Mouse (Mus musculus): ENCODE results near the gene Lfng. TPM values are rescaled to one million over a fixed set of nuclear protein-coding genes. Genes with fewer than 3 reads are reported as not detected.

The Lfng gene
- total and polyA plus RNA-seq, 2 experiments, result 5.5 to 9.5 TPM

- 45% methylated on average over 3 of the region's 3 CpGs for WGBS
- no peak for DNase-seq (ENCODE audit: extremely low read depth, low read depth, low spot score)
- Histone ChIP-seq H3K79me2 (ENCODE audit: control insufficient read depth, insufficient read depth, low read length) (no peaks in the 10 kb centered on the region), H3K36me3 (ENCODE audit: control insufficient read depth, insufficient read depth, low read length) (no peaks in the 10 kb centered on the region), H3K4me1 (ENCODE audit: control insufficient read depth, insufficient read depth, low read length) (no peaks in the 10 kb centered on the region), H3K27me3 (ENCODE audit: control insufficient read depth, insufficient read depth, low read length) (0 out of 2 replicates have a peak, but pooled peaks cover 3% of the 10 kb centered on the region), H3K27ac (replicated peaks; ENCODE audit: insufficient read depth, low read depth, low read length) (no peak overlapping the region), H3K9ac (ENCODE audit: low read depth, low read length) (no peak overlapping the region), H3K4me3 (ENCODE audit: insufficient read depth, low read depth, low read length) (no peak overlapping the region)
- no peak for TF ChIP-seq CTCF (IDR thresholded peaks at IDR 0.05; ENCODE audit: low read depth, low read length)
- no peak for TF ChIP-seq POLR2A (IDR thresholded peaks at IDR 0.05; ENCODE audit: extremely low read depth, insufficient read depth, low read length)
Measured at GRCm38 (mm10) chr5:140605228-140605627, 1.9 kb upstream of the Lfng start.

- Histone ChIP-seq H3K27ac (replicated peaks; ENCODE audit: insufficient read depth, low read depth, low read length) (peak overlapping the region; percentile 66), H3K4me3 (ENCODE audit: insufficient read depth, low read depth, low read length) (0 out of 2 replicates have a peak overlapping the region, but pooled peaks have one; percentile 6), H3K36me3 (ENCODE audit: control insufficient read depth, insufficient read depth, low read length) (no peaks in the 10 kb centered on the region), H3K9ac (ENCODE audit: low read depth, low read length) (peak overlapping the region; percentile 27; the same call in 1 of the 2 replicates), H3K4me1 (ENCODE audit: control insufficient read depth, insufficient read depth, low read length) (no peaks in the 10 kb centered on the region), H3K79me2 (ENCODE audit: control insufficient read depth, insufficient read depth, low read length) (no peaks in the 10 kb centered on the region), H3K27me3 (ENCODE audit: control insufficient read depth, insufficient read depth, low read length) (0 out of 2 replicates have a peak, but pooled peaks cover 3% of the 10 kb centered on the region)
- 6% methylated on average over 23 of the region's 23 CpGs for WGBS
- TF ChIP-seq POLR2A (IDR thresholded peaks at IDR 0.05; ENCODE audit: extremely low read depth, insufficient read depth, low read length), result no peak
- TF ChIP-seq CTCF (IDR thresholded peaks at IDR 0.05; ENCODE audit: low read depth, low read length), result no peak
- no peak for DNase-seq (ENCODE audit: extremely low read depth, low read depth, low spot score)
Measured at GRCm38 (mm10) chr5:140606386-140606785, 734 bp upstream of the Lfng start.

DNA sequence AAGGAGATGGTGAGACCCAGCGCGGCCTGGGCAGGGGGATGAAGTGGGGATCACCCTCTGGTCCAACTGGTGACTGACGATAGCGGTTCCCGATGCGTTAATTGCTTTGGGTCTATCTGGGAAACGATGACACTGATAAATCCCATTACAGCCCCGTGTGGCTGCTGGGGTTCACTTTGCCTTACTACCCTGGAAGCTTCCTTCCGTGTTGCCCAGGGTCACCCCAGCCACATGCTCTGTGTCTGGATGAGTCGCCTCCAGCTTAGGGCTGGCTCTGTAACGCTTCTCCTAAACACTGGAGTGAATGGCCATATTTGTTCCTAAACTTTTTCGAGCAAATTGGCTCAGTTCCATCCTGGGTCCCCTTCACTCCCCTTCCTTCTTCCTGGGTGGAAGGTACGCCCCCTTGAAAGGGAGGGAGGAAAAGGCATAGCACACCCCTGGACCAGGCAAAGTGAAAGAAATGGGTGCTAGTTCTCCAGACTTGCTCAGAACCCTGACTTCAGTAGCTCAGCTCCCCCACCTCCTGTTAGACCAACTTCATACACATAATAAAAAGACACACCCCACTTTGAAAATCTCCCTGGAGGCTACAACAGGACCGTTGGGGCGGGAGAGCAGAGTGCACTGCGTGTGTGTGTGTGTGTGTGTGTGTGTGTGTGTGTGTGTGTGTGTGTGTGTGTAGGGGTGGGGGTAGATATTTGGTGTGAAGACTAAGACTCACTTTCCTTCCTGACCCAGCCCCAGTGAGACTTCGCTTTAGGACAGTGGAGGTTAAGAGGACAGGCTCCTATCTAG, 915 bp downstream of the Lfng start:
- WGBS, result 7% methylated on average over 17 of the region's 17 CpGs
- Histone ChIP-seq H3K36me3 (ENCODE audit: control insufficient read depth, insufficient read depth, low read length) (no peaks in the 10 kb centered on the region), H3K27ac (replicated peaks; ENCODE audit: insufficient read depth, low read depth, low read length) (peak overlapping the region; percentile 44), H3K4me1 (ENCODE audit: control insufficient read depth, insufficient read depth, low read length) (no peaks in the 10 kb centered on the region), H3K79me2 (ENCODE audit: control insufficient read depth, insufficient read depth, low read length) (no peaks in the 10 kb centered on the region), H3K9ac (ENCODE audit: low read depth, low read length) (peak overlapping the region; percentile 83), H3K27me3 (ENCODE audit: control insufficient read depth, insufficient read depth, low read length) (0 out of 2 replicates have a peak, but pooled peaks cover 3% of the 10 kb centered on the region), H3K4me3 (ENCODE audit: insufficient read depth, low read depth, low read length) (peak overlapping the region; percentile 73)
- TF ChIP-seq POLR2A (IDR thresholded peaks at IDR 0.05; ENCODE audit: extremely low read depth, insufficient read depth, low read length) (no peak), CTCF (IDR thresholded peaks at IDR 0.05; ENCODE audit: low read depth, low read length) (no peak)
- no peak for DNase-seq (ENCODE audit: extremely low read depth, low read depth, low spot score)

DNA sequence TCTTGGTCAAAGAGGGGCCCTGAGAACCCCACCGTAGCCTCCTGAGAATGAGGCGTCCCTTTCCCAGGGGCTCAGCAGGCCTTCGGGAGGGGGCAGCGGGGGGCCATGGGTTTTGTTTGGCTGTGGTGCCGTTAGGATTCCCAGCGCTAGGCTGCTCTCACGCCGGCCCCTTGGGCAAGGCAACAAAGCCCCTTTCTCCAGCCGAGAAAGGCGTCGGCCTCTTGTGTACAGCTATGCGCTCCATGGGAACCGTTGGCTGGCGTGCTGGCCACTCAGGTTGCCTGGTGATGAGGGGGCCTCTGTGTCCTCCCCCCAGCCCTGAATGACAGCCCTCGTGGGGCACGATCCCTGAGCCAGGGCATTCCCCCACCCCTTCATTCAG, 1.5 kb downstream of the Lfng start:
- Histone ChIP-seq H3K36me3 (ENCODE audit: control insufficient read depth, insufficient read depth, low read length) (no peaks in the 10 kb centered on the region), H3K27ac (replicated peaks; ENCODE audit: insufficient read depth, low read depth, low read length) (peak overlapping the region; percentile 3), H3K27me3 (ENCODE audit: control insufficient read depth, insufficient read depth, low read length) (0 out of 2 replicates have a peak, but pooled peaks cover 3% of the 10 kb centered on the region), H3K79me2 (ENCODE audit: control insufficient read depth, insufficient read depth, low read length) (no peaks in the 10 kb centered on the region), H3K4me3 (ENCODE audit: insufficient read depth, low read depth, low read length) (peak overlapping the region; percentile 73), H3K4me1 (ENCODE audit: control insufficient read depth, insufficient read depth, low read length) (no peaks in the 10 kb centered on the region), H3K9ac (ENCODE audit: low read depth, low read length) (peak overlapping the region; percentile 83)
- DNase-seq (ENCODE audit: extremely low read depth, low read depth, low spot score), result no peak
- TF ChIP-seq POLR2A (IDR thresholded peaks at IDR 0.05; ENCODE audit: extremely low read depth, insufficient read depth, low read length) (no peak), CTCF (IDR thresholded peaks at IDR 0.05; ENCODE audit: low read depth, low read length) (no peak)
- 7% methylated on average over 16 of the region's 16 CpGs for WGBS

- no peaks in the 10 kb centered on the region for H3K4me1 ChIP-seq (ENCODE audit: control insufficient read depth, insufficient read depth, low read length)
- peak overlapping the region; percentile 41 for H3K9ac ChIP-seq (ENCODE audit: low read depth, low read length)
Measured at GRCm38 (mm10) chr5:140609511-140610272, 2.6 kb downstream of the Lfng start.

More at GRCm38 (mm10) chr5:140609511-140610272, 2.6 kb downstream of the Lfng start:
- no peak for TF ChIP-seq POLR2A (IDR thresholded peaks at IDR 0.05; ENCODE audit: extremely low read depth, insufficient read depth, low read length)
- no peak for TF ChIP-seq CTCF (IDR thresholded peaks at IDR 0.05; ENCODE audit: low read depth, low read length)
- H3K36me3 ChIP-seq (ENCODE audit: control insufficient read depth, insufficient read depth, low read length), result no peaks in the 10 kb centered on the region
- H3K4me3 ChIP-seq (ENCODE audit: insufficient read depth, low read depth, low read length), result peak overlapping the region; percentile 73
- H3K27me3 ChIP-seq (ENCODE audit: control insufficient read depth, insufficient read depth, low read length), result 0 out of 2 replicates have a peak, but pooled peaks cover 3% of the 10 kb centered on the region
- DNase-seq (ENCODE audit: extremely low read depth, low read depth, low spot score), result no peak
- H3K27ac ChIP-seq (replicated peaks; ENCODE audit: insufficient read depth, low read depth, low read length), result peak overlapping the region; percentile 37
- H3K79me2 ChIP-seq (ENCODE audit: control insufficient read depth, insufficient read depth, low read length), result no peaks in the 10 kb centered on the region
- 13% methylated on average over 13 of the region's 13 CpGs for WGBS
